Mouse (Mus musculus) lung, embryonic 14.5 days (tissue): Measurements from ENCODE around the gene Sec16a. TPM values are rescaled to one million over a fixed set of nuclear protein-coding genes. Genes with fewer than 3 reads are reported as not detected.

ENCODE experiments used
- ATAC-seq: fragments of 200-750 bp; cut with Nextera tagmentation; 2 replicates; pipeline ENCODE4 v1.8.0; 2017; ENCODE audit warnings: mild to moderate bottlenecking, moderate TSS enrichment, moderate library complexity; ENCODE audit not compliant: insufficient read depth
- DNase-seq: peaks from one replicate; pipeline ENCODE4 v3.0.0-alpha.2; 2015
- H3K27ac ChIP-seq: fragments of 300-500 bp; sonication (generic); 2 replicates; pipeline ENCODE4 v1.5.1; 2014; ENCODE audit warnings: low read depth, mild to moderate bottlenecking, moderate library complexity
- H3K27me3 ChIP-seq: fragments of 300-500 bp; sonication (generic); 2 replicates; pipeline ENCODE4 v1.6.1; 2014; ENCODE audit warnings: low read length, control low read depth; ENCODE audit not compliant: insufficient read depth
- H3K36me3 ChIP-seq: fragments of 300-500 bp; sonication (generic); 2 replicates; pipeline ENCODE4 v1.6.1; 2014; ENCODE audit warnings: control low read depth; ENCODE audit not compliant: insufficient read depth
- H3K4me1 ChIP-seq: fragments of 300-500 bp; sonication (generic); 2 replicates; pipeline ENCODE4 v1.6.1; 2014; ENCODE audit warnings: antibody characterized with exemption, control low read depth; ENCODE audit not compliant: insufficient read depth
- H3K4me2 ChIP-seq: fragments of 300-500 bp; sonication (generic); 2 replicates; pipeline ENCODE4 v1.6.1; 2014; ENCODE audit warnings: mild to moderate bottlenecking
- H3K4me3 ChIP-seq: fragments of 300-500 bp; sonication (generic); 2 replicates; pipeline ENCODE4 v1.5.1; 2014; ENCODE audit warnings: low read depth, low read length
- H3K9ac ChIP-seq: fragments of 300-500 bp; sonication (generic); 2 replicates; pipeline ENCODE4 v1.6.1; 2014
- H3K9me3 ChIP-seq: fragments of 300-500 bp; sonication (generic); 2 replicates; pipeline ENCODE4 v1.6.1; 2016; ENCODE audit warnings: low read depth, low read length, control low read depth
- CTCF ChIP-seq: IDR thresholded peaks from 2 replicates; pipeline ENCODE4 v1.5.1; 2016; ENCODE audit warnings: antibody characterized with exemption, low read depth
- WGBS: fragments of 180-500 bp; shearing (Covaris S2); extraction: QIAGEN DNeasy Blood & Tissue Kit; methylation state at CpG from one replicate; pipeline ENCODE4 v1.1.7; 2014; 5-methylcytosine and 5-hydroxymethylcytosine counted together
- polyA plus RNA-seq: library from polyadenylated mRNA; unstranded; fragments of >200 nt; fragmentation: Nextera tagmentation; extraction: Ambion mirVana; gene quantifications from 2 replicates; pipeline ENCODE4 v1.2.1, GENCODE M21; 2014

Gene Sec16a
- 36.0 and 36.5 TPM in 2 replicates for polyA plus RNA-seq

DNA sequence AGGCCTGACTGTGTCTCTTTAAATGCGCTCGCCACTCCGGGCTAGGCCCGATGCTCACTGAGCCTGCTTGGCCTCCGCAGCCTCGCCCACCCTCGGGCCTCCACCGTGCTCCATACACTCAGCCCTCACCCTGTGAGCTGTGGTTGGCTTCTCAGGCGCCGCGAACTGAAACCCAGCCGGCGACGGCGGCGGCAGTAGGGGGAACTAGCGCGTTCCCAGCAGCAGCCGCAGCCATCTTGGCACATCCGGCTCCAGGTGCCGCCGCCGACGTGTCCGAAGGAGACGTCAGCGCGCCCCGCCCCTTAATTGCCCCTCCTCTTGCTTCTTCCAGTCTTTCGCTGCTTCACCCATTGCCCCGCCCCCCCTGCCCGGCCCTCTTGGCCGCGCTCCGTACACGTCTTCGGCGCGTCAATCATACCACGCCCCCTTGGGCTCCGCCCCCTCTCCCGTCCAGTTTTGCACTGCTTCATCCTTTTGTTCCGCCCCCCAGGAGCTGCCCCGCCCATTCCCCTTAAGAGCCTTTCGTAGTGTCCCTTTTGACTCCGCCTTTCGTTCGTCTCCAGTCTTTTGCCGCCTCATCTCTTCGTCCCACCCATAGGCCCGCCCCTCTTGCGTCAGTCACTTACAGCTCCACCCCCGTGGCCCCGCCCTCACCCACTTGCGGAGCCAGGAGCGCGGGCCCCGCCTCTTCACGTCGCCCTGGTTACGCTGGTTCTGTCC is at the start of gene Sec16a:
Gene Sec16a, minus strand, starts transcription at position 271 of the 720 bp plus-strand sequence.
- DNase-seq (peak; percentile 100), ATAC-seq (peak; percentile 92)
- H3K4me3 ChIP-seq: peak within 1 kb of the TSS; percentile 94
- WGBS: under 1% methylated on average over 61 of the region's 61 CpGs
- H3K9me3 ChIP-seq: no peaks in the 10 kb centered on the region
- H3K27me3 ChIP-seq: no peaks in the 10 kb centered on the region
- H3K9ac ChIP-seq: peak within 1 kb of the TSS; percentile 82
- peak within 1 kb of the TSS; percentile 90 for H3K27ac ChIP-seq
- peak; percentile 11; the same call in 1 of the 2 replicates for TF ChIP-seq CTCF
- H3K36me3 ChIP-seq: peaks cover 20% of the 10 kb centered on the region
- H3K4me1 ChIP-seq: peaks cover 14% of the 10 kb centered on the region
- H3K4me2 ChIP-seq: peak within 1 kb of the TSS; percentile 93

GRCm38 (mm10) chr2:26494396-26494795 is 49.4 kb upstream of the Sec16a start:
- H3K36me3 ChIP-seq: peaks cover 15% of the 10 kb centered on the region; the same call in 1 of the 2 replicates
- peak; percentile 63 for DNase-seq
- ATAC-seq: no peak
- H3K4me1 ChIP-seq: peaks cover 49% of the 10 kb centered on the region
- H3K9ac ChIP-seq: no peak overlapping the region
- H3K27ac ChIP-seq: peak overlapping the region; percentile 78
- WGBS: 9% methylated on average over 7 of the region's 7 CpGs
- no peak for TF ChIP-seq CTCF
- no peaks in the 10 kb centered on the region for H3K9me3 ChIP-seq
- no peaks in the 10 kb centered on the region for H3K27me3 ChIP-seq
- peak overlapping the region; percentile 40 for H3K4me2 ChIP-seq
- no peak overlapping the region for H3K4me3 ChIP-seq

GRCm38 (mm10) chr2:26493021-26493781 is 48.2 kb upstream of the Sec16a start:
- peak; percentile 75 for DNase-seq
- H3K4me2 ChIP-seq: peak overlapping the region; percentile 40; the same call in 1 of the 2 replicates
- H3K27me3 ChIP-seq: no peaks in the 10 kb centered on the region
- 27% methylated on average over 9 of the region's 9 CpGs for WGBS
- peak overlapping the region; percentile 32; the same call in 1 of the 2 replicates for H3K9ac ChIP-seq
- no peaks in the 10 kb centered on the region for H3K9me3 ChIP-seq
- ATAC-seq: peak; percentile 17; the same call in 1 of the 2 replicates
- peak overlapping the region; percentile 78 for H3K27ac ChIP-seq
- peaks cover 59% of the 10 kb centered on the region for H3K4me1 ChIP-seq
- no peak overlapping the region for H3K4me3 ChIP-seq
- no peak for TF ChIP-seq CTCF
- H3K36me3 ChIP-seq: peaks cover 15% of the 10 kb centered on the region; the same call in 1 of the 2 replicates

DNA sequence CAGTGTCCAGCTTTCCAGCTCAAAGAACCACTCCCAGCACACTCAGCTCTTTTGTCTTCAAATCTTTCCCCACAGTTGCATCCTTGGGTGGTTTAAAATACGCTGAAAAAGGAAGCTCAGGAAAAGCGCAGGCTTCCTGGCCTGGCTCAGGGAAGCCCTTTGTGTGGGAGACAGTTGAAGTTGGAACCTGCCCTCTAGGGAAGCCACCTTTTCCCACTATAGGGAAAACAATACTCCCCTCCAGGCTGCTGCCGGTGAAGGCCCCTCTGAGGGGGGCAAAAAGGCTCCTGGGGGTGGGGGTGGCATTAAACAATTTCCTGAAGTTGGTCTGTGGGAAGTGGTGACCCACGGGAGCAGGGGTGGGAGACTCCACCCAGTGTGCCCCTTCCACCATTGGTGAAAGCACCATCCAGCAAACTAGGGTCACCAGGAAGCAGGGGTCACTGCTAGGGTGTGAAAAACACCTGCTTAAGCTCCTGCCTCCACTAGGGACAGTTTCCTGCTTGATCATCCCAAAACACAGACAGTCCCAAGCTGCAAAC is 45.8 kb upstream of the Sec16a start:
- H3K4me1 ChIP-seq: peaks cover 67% of the 10 kb centered on the region
- H3K4me3 ChIP-seq: no peak overlapping the region
- TF ChIP-seq CTCF: peak; percentile 25; the same call in 1 of the 2 replicates

DNA sequence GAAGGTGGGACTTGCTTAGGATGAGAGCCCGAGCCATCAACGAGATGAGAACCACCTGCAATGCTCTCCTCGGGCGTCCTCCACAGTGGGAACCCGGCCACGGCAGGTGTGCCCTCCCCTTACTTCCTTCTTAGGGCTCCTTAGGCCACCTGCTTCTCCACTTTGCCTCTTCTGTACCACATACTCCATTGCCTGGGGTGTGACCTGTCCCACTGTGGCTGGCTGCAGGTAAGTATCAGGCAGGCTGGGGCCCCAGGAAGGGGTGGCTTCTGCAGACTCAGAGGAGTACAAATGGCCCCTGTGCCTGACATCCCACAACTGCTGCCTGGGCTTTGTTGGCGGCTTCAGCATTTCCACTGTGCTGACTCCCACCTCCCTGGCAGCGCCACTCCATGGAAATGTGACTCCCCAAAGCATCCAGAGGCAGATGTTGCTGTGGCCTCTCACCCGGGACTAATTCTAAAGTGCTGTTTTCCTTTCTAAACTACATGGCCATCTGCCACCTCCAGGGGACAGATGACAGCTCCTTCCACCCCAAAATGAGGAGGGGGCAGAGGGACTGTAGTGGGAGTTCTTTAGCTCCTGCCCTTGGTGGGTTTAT is 43.6 kb upstream of the Sec16a start:
- WGBS: 35% methylated on average over 9 of the region's 9 CpGs
- Histone ChIP-seq H3K36me3 (peaks cover 18% of the 10 kb centered on the region), H3K4me3 (no peak overlapping the region), H3K9ac (peak overlapping the region; percentile 16; the same call in 1 of the 2 replicates), H3K9me3 (no peaks in the 10 kb centered on the region), H3K27me3 (no peaks in the 10 kb centered on the region), H3K4me1 (peaks cover 68% of the 10 kb centered on the region), H3K27ac (peak overlapping the region; percentile 91), H3K4me2 (peak overlapping the region; percentile 15)
- no peak for TF ChIP-seq CTCF
- DNase-seq (no peak), ATAC-seq (no peak)

More for the DNA sequence above, 45.8 kb upstream of the Sec16a start:
- Histone ChIP-seq H3K36me3 (peaks cover 4% of the 10 kb centered on the region; the same call in 1 of the 2 replicates), H3K4me2 (peak overlapping the region; percentile 7; the same call in 1 of the 2 replicates), H3K27ac (peak overlapping the region; percentile 91), H3K9ac (no peak overlapping the region; the same call in 1 of the 2 replicates), H3K27me3 (no peaks in the 10 kb centered on the region), H3K9me3 (no peaks in the 10 kb centered on the region)
- ATAC-seq: no peak
- 46% methylated on average over 4 of the region's 4 CpGs for WGBS
- DNase-seq: peak; percentile 50

GRCm38 (mm10) chr2:26487322-26488021 is 42.5 kb upstream of the Sec16a start:
- Histone ChIP-seq H3K27ac (peak overlapping the region; percentile 91), H3K9ac (no peak overlapping the region; the same call in none of the 2 replicates), H3K4me3 (no peak overlapping the region), H3K4me1 (peaks cover 66% of the 10 kb centered on the region), H3K27me3 (no peaks in the 10 kb centered on the region), H3K4me2 (peak overlapping the region; percentile 26; the same call in 1 of the 2 replicates), H3K9me3 (no peaks in the 10 kb centered on the region), H3K36me3 (peaks cover 23% of the 10 kb centered on the region)
- WGBS: 31% methylated on average over 18 of the region's 18 CpGs
- no peak for TF ChIP-seq CTCF
- DNase-seq: peak; percentile 70
- peak; percentile 26; the same call in 1 of the 2 replicates for ATAC-seq
